Mouse (Mus musculus): ENCODE measurements at regions not wholly inside any gene's neighbourhood (a gene's known extent, or its start where the extent isn't known, plus 50 kb on each side); places are given as distances from the start of the nearest gene placed in this dataset.

DNA sequence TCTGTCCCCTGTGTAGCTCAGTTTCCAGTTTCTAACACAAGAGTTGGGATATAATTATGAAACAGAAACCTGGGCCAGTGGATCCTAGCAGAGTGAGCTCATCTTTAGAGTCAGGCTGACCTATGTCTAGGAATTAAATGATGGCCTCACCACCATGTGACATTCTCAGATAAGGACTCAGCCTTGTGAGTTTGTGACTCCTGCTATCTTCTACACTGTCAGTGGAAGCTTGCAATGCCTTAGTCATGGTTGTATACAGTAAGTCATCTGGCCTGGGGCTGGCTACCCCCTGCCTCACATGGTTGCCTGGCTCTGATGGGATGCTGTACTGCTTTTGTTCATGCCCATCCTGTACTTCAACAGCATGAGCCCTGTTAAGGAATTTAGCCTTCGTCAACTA lies 90.3 kb upstream of the Glrp1 start:
- Histone ChIP-seq H3K27me3 (ENCODE audit: control insufficient read depth in 1 of 2, insufficient read depth in 2 of 2, low read length in 2 of 2) (no peaks in the 10 kb centered on the region), H3K4me1 (ENCODE audit: control insufficient read depth in 1 of 2, insufficient read depth in 2 of 2, low read length in 2 of 2) (no peaks in the 10 kb centered on the region), H3K79me2 (ENCODE audit: control insufficient read depth, insufficient read depth, low read length, poor library complexity) (no peaks in the 10 kb centered on the region), H3K27ac (ENCODE audit: control insufficient read depth, low read depth, low read length) (no peak overlapping the region), H3K4me3 (ENCODE audit: control insufficient read depth in 1 of 2, insufficient read depth in 1 of 2, low read depth in 2 of 2, low read length in 2 of 2) (no peak overlapping the region), H3K36me3 (ENCODE audit: control insufficient read depth in 1 of 2, insufficient read depth in 2 of 2, low read length in 2 of 2) (no peaks in the 10 kb centered on the region), H3K9me3 (replicated peaks; ENCODE audit: insufficient read depth, low read length) (no peaks in the 10 kb centered on the region), H3K9ac (ENCODE audit: control insufficient read depth, low read depth, low read length, poor library complexity, severe bottlenecking) (no peak overlapping the region)
- TF ChIP-seq CHD1 (IDR thresholded peaks at IDR 0.05; ENCODE audit: low read depth, low read length) (no peak), CTCF (IDR thresholded peaks at IDR 0.05 in 2 of 3, conservative IDR thresholded peaks at IDR 0.05 in 1 of 3; ENCODE audit: control insufficient read depth in 1 of 3, insufficient read depth in 1 of 3, low read depth in 2 of 3, low read length in 3 of 3, poor library complexity in 1 of 3, severe bottlenecking in 1 of 3) (no peak), KAT2A (conservative IDR thresholded peaks at IDR 0.05; ENCODE audit: low read depth, low read length) (no peak), USF2 (IDR thresholded peaks at IDR 0.05; ENCODE audit: borderline replicate concordance in 1 of 2, insufficient read depth in 1 of 2, low read depth in 1 of 2, low read length in 2 of 2) (no peak), JUND (IDR thresholded peaks at IDR 0.05; ENCODE audit: low read depth, low read length) (no peak), NELFE (IDR thresholded peaks at IDR 0.05; ENCODE audit: low read depth, low read length) (no peak), NRF1 (IDR thresholded peaks at IDR 0.05; ENCODE audit: insufficient read depth, low read depth, low read length, poor library complexity, severe bottlenecking) (no peak), BHLHE40 (IDR thresholded peaks at IDR 0.05; ENCODE audit: borderline replicate concordance, low read depth, low read length) (no peak)
- no peak for DNase-seq (ENCODE audit: low read depth, low spot score)

DNA sequence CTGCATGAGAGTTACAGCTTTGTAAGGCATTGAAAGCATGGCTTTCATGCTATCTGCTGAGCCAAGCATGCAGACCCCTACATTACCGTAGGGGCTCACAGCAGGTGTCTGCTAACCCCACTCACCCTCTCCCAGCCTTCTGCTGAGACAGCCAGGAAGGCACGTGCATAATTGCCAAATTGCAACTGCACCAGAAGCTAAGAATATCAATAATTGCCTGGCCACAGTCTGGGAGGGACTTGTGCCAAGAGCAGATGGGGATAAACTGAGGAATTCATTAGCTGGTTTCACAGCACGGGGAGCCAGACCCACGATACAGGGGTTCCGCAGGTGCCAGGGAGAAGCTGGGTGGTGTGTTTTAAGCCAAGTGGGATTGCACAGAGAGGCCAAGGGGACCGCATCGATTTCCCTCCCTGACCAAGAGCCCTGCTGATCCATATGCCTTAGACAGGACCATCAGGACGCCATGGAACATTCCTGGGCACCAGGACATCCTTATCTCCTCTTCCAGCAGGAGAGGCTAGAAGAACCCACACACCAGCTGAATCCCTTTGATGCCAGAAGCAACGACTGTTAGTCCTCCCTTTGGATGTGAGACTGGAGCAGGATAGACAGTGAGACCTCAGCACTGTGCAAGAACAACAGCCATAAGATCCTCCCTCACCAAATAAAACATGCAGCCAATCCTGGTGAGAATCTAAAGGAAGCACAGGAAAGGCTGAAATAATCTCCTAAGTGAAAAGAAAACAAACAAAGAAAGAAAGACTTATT lies 84.8 kb upstream of the Glrp1 start:
- no peak overlapping the region for H3K4me3 ChIP-seq (ENCODE audit: control insufficient read depth in 1 of 2, insufficient read depth in 1 of 2, low read depth in 2 of 2, low read length in 2 of 2)

DNA sequence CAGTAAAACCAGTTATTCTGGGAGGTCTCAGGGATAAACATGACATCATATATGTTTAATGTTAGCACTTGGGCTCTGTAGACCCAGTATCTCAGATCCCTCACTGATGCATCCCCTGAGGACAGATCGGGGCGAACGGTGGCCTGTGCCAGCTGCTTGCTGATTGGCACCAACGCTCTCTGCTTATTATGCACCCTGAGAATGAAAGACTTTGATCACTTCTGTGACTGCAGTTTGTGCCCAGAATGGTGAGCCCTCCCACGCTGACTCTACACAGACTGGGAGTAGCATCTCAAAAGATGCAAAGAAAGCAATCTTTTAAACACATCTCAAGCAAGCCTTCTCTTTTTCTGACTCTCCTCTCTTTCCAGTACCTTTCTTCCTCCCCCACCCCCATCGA lies 82.2 kb upstream of the Glrp1 start:
- no peaks in the 10 kb centered on the region for H3K9me3 ChIP-seq (replicated peaks; ENCODE audit: insufficient read depth, low read length)
- H3K4me3 ChIP-seq (ENCODE audit: control insufficient read depth in 1 of 2, insufficient read depth in 1 of 2, low read depth in 2 of 2, low read length in 2 of 2): no peak overlapping the region
- DNase-seq (ENCODE audit: low read depth, low spot score): no peak
- H3K27me3 ChIP-seq (ENCODE audit: control insufficient read depth in 1 of 2, insufficient read depth in 2 of 2, low read length in 2 of 2): no peaks in the 10 kb centered on the region
- H3K9ac ChIP-seq (ENCODE audit: control insufficient read depth, low read depth, low read length, poor library complexity, severe bottlenecking): no peak overlapping the region
- H3K4me1 ChIP-seq (ENCODE audit: control insufficient read depth in 1 of 2, insufficient read depth in 2 of 2, low read length in 2 of 2): peaks cover 1 to 8% of the 10 kb centered on the region in 2 experiments; a peak in 3 of 4 replicates
- H3K79me2 ChIP-seq (ENCODE audit: control insufficient read depth, insufficient read depth, low read length, poor library complexity): no peaks in the 10 kb centered on the region
- H3K27ac ChIP-seq (ENCODE audit: control insufficient read depth, low read depth, low read length): no peak overlapping the region
- peaks cover 0 to 2% of the 10 kb centered on the region in 2 experiments; a peak in 1 of 4 replicates for H3K36me3 ChIP-seq (ENCODE audit: control insufficient read depth in 1 of 2, insufficient read depth in 2 of 2, low read length in 2 of 2)
- TF ChIP-seq KAT2A (conservative IDR thresholded peaks at IDR 0.05; ENCODE audit: low read depth, low read length) (no peak), ZKSCAN1 (IDR thresholded peaks at IDR 0.05; ENCODE audit: low read depth, low read length) (no peak), ETS1 (IDR thresholded peaks at IDR 0.05; ENCODE audit: low read depth, low read length) (no peak), TAL1 (IDR thresholded peaks at IDR 0.05; ENCODE audit: low read length) (no peak), RCOR1 (IDR thresholded peaks at IDR 0.05; ENCODE audit: low read depth, low read length) (no peak), POLR2A (IDR thresholded peaks at IDR 0.05; ENCODE audit: control insufficient read depth in 1 of 2, insufficient read depth in 1 of 2, low read depth in 1 of 2, low read length in 2 of 2, poor library complexity in 1 of 2) (no peak), POLR2AphosphoS5 (IDR thresholded peaks at IDR 0.05; ENCODE audit: borderline replicate concordance, low read depth, low read length) (no peak), UBTF (IDR thresholded peaks at IDR 0.05; ENCODE audit: borderline replicate concordance, insufficient read depth, low read depth, low read length) (no peak), HCFC1 (IDR thresholded peaks at IDR 0.05; ENCODE audit: low read depth, low read length) (no peak), BHLHE40 (IDR thresholded peaks at IDR 0.05; ENCODE audit: borderline replicate concordance, low read depth, low read length) (no peak), CHD1 (IDR thresholded peaks at IDR 0.05; ENCODE audit: low read depth, low read length) (no peak), MYC (IDR thresholded peaks at IDR 0.05; ENCODE audit: low read depth, low read length) (no peak), SIN3A (IDR thresholded peaks at IDR 0.05; ENCODE audit: low read length) (no peak), POLR2AphosphoS2 (IDR thresholded peaks at IDR 0.05; ENCODE audit: low read length) (no peak), GATA1 (IDR thresholded peaks at IDR 0.05; ENCODE audit: low read depth, low read length) (no peak), GABPA (IDR thresholded peaks at IDR 0.05; ENCODE audit: low read depth, low read length) (no peak)

More for the DNA sequence above, 84.8 kb upstream of the Glrp1 start:
- H3K9me3 ChIP-seq (replicated peaks; ENCODE audit: insufficient read depth, low read length): no peaks in the 10 kb centered on the region
- H3K79me2 ChIP-seq (ENCODE audit: control insufficient read depth, insufficient read depth, low read length, poor library complexity): no peaks in the 10 kb centered on the region
- no peaks in the 10 kb centered on the region for H3K27me3 ChIP-seq (ENCODE audit: control insufficient read depth in 1 of 2, insufficient read depth in 2 of 2, low read length in 2 of 2)
- H3K27ac ChIP-seq (ENCODE audit: control insufficient read depth, low read depth, low read length): no peak overlapping the region
- TF ChIP-seq ZNF384 (IDR thresholded peaks at IDR 0.05; ENCODE audit: low read depth, low read length) (no peak), SIN3A (IDR thresholded peaks at IDR 0.05; ENCODE audit: low read length) (no peak), BHLHE40 (IDR thresholded peaks at IDR 0.05; ENCODE audit: borderline replicate concordance, low read depth, low read length) (no peak), NRF1 (IDR thresholded peaks at IDR 0.05; ENCODE audit: insufficient read depth, low read depth, low read length, poor library complexity, severe bottlenecking) (no peak), JUND (IDR thresholded peaks at IDR 0.05; ENCODE audit: low read depth, low read length) (no peak), MAFK (IDR thresholded peaks at IDR 0.05; ENCODE audit: borderline replicate concordance, low read depth, low read length) (no peak), POLR2AphosphoS5 (IDR thresholded peaks at IDR 0.05; ENCODE audit: borderline replicate concordance, low read depth, low read length) (no peak), SMC3 (IDR thresholded peaks at IDR 0.05; ENCODE audit: low read depth, low read length) (no peak), ETS1 (IDR thresholded peaks at IDR 0.05; ENCODE audit: low read depth, low read length) (no peak), MAX (IDR thresholded peaks at IDR 0.05; ENCODE audit: low read length) (no peak), MXI1 (IDR thresholded peaks at IDR 0.05; ENCODE audit: low read depth, low read length) (no peak)
- no peaks in the 10 kb centered on the region for H3K4me1 ChIP-seq (ENCODE audit: control insufficient read depth in 1 of 2, insufficient read depth in 2 of 2, low read length in 2 of 2)
- H3K9ac ChIP-seq (ENCODE audit: control insufficient read depth, low read depth, low read length, poor library complexity, severe bottlenecking): no peak overlapping the region
- H3K36me3 ChIP-seq (ENCODE audit: control insufficient read depth in 1 of 2, insufficient read depth in 2 of 2, low read length in 2 of 2): no peaks in the 10 kb centered on the region
- DNase-seq (ENCODE audit: low read depth, low spot score): no peak
